Mouse (Mus musculus): ENCODE data around the gene Top1. TPM values are rescaled to one million over a fixed set of nuclear protein-coding genes. Genes with fewer than 3 reads are reported as not detected.

The Top1 gene
- polyA plus RNA-seq, 1 experiment from 2014 or later, result 88.5 TPM

- ATAC-seq (ENCODE audit: insufficient number of reproducible peaks, insufficient read depth, low FRiP score, low read depth), result no peak
- Histone ChIP-seq H3K36me3 (ENCODE audit: control insufficient read depth, insufficient read depth, low read length) (peaks cover 59% of the 10 kb centered on the region), H3K4me3 (ENCODE audit: low read depth, low read length) (no peak overlapping the region)
These were observed 77.0 kb downstream of the Top1 start for GRCm38 (mm10) chr2:160722714-160723113.

GRCm38 (mm10) chr2:160723613-160724375, 78.1 kb downstream of the Top1 start:
- Histone ChIP-seq H3K36me3 (ENCODE audit: control insufficient read depth, insufficient read depth, low read length) (peaks cover 51% of the 10 kb centered on the region), H3K9ac (replicated peaks; ENCODE audit: low read depth, low read length) (no peak overlapping the region), H3K27me3 (ENCODE audit: control insufficient read depth, insufficient read depth, low read length) (no peaks in the 10 kb centered on the region), H3K27ac (ENCODE audit: low read length) (no peak overlapping the region), H3K4me3 (ENCODE audit: low read depth, low read length) (no peak overlapping the region), H3K4me1 (ENCODE audit: control insufficient read depth, insufficient read depth, low read length) (no peaks in the 10 kb centered on the region), H3K4me2 (replicated peaks; ENCODE audit: low read depth, low read length) (no peak overlapping the region), H3K9me3 (ENCODE audit: control insufficient read depth, low read depth, low read length) (no peaks in the 10 kb centered on the region)
- no peak for ATAC-seq (ENCODE audit: insufficient number of reproducible peaks, insufficient read depth, low FRiP score, low read depth)
- 93% methylated on average over 4 of the region's 4 CpGs for WGBS

More at GRCm38 (mm10) chr2:160722714-160723113, 77.0 kb downstream of the Top1 start:
- Histone ChIP-seq H3K27ac (ENCODE audit: low read length) (no peak overlapping the region), H3K27me3 (ENCODE audit: control insufficient read depth, insufficient read depth, low read length) (no peaks in the 10 kb centered on the region), H3K9ac (replicated peaks; ENCODE audit: low read depth, low read length) (no peak overlapping the region), H3K9me3 (ENCODE audit: control insufficient read depth, low read depth, low read length) (no peaks in the 10 kb centered on the region), H3K4me2 (replicated peaks; ENCODE audit: low read depth, low read length) (no peak overlapping the region), H3K4me1 (ENCODE audit: control insufficient read depth, insufficient read depth, low read length) (no peaks in the 10 kb centered on the region)
- 85% methylated on average over 4 of the region's 4 CpGs for WGBS

- H3K4me1 ChIP-seq (ENCODE audit: control insufficient read depth, insufficient read depth, low read length), result no peaks in the 10 kb centered on the region
- H3K27me3 ChIP-seq (ENCODE audit: control insufficient read depth, insufficient read depth, low read length), result no peaks in the 10 kb centered on the region
- ATAC-seq (ENCODE audit: insufficient number of reproducible peaks, insufficient read depth, low FRiP score, low read depth), result no peak
- peaks cover 44% of the 10 kb centered on the region for H3K36me3 ChIP-seq (ENCODE audit: control insufficient read depth, insufficient read depth, low read length)
- no peak overlapping the region for H3K4me2 ChIP-seq (replicated peaks; ENCODE audit: low read depth, low read length)
- H3K4me3 ChIP-seq (ENCODE audit: low read depth, low read length), result no peak overlapping the region
- no peak overlapping the region for H3K27ac ChIP-seq (ENCODE audit: low read length)
- 86% methylated on average over 5 of the region's 5 CpGs for WGBS
- H3K9me3 ChIP-seq (ENCODE audit: control insufficient read depth, low read depth, low read length), result no peaks in the 10 kb centered on the region
- no peak overlapping the region for H3K9ac ChIP-seq (replicated peaks; ENCODE audit: low read depth, low read length)
These were observed 78.8 kb downstream of the Top1 start for GRCm38 (mm10) chr2:160724536-160724935.

- H3K4me2 ChIP-seq (replicated peaks; ENCODE audit: low read depth, low read length), result no peak overlapping the region
- no peak for ATAC-seq (ENCODE audit: insufficient number of reproducible peaks, insufficient read depth, low FRiP score, low read depth)
- no peaks in the 10 kb centered on the region for H3K9me3 ChIP-seq (ENCODE audit: control insufficient read depth, low read depth, low read length)
- no peak overlapping the region for H3K4me3 ChIP-seq (ENCODE audit: low read depth, low read length)
- peaks cover 31% of the 10 kb centered on the region for H3K36me3 ChIP-seq (ENCODE audit: control insufficient read depth, insufficient read depth, low read length)
- peaks cover 5% of the 10 kb centered on the region; the same call in 1 of the 2 replicates for H3K4me1 ChIP-seq (ENCODE audit: control insufficient read depth, insufficient read depth, low read length)
- WGBS, result 78% methylated on average over 6 of the region's 6 CpGs
- H3K9ac ChIP-seq (replicated peaks; ENCODE audit: low read depth, low read length), result no peak overlapping the region
- H3K27me3 ChIP-seq (ENCODE audit: control insufficient read depth, insufficient read depth, low read length), result no peaks in the 10 kb centered on the region
- no peak overlapping the region for H3K27ac ChIP-seq (ENCODE audit: low read length)
These were observed 80.5 kb downstream of the Top1 start for GRCm38 (mm10) chr2:160725877-160726864.

GRCm38 (mm10) chr2:160728972-160729371, 83.3 kb downstream of the Top1 start:
- WGBS, result 88% methylated on average over 3 of the region's 3 CpGs
- ATAC-seq (ENCODE audit: insufficient number of reproducible peaks, insufficient read depth, low FRiP score, low read depth), result no peak
- Histone ChIP-seq H3K4me3 (ENCODE audit: low read depth, low read length) (no peak overlapping the region), H3K4me1 (ENCODE audit: control insufficient read depth, insufficient read depth, low read length) (peaks cover 20% of the 10 kb centered on the region; the same call in 1 of the 2 replicates), H3K27me3 (ENCODE audit: control insufficient read depth, insufficient read depth, low read length) (no peaks in the 10 kb centered on the region), H3K9me3 (ENCODE audit: control insufficient read depth, low read depth, low read length) (no peaks in the 10 kb centered on the region), H3K36me3 (ENCODE audit: control insufficient read depth, insufficient read depth, low read length) (peaks cover 12% of the 10 kb centered on the region), H3K27ac (ENCODE audit: low read length) (no peak overlapping the region), H3K9ac (replicated peaks; ENCODE audit: low read depth, low read length) (no peak overlapping the region), H3K4me2 (replicated peaks; ENCODE audit: low read depth, low read length) (no peak overlapping the region)

GRCm38 (mm10) chr2:160729436-160729835, 83.7 kb downstream of the Top1 start:
- Histone ChIP-seq H3K27me3 (ENCODE audit: control insufficient read depth, insufficient read depth, low read length) (no peaks in the 10 kb centered on the region), H3K4me2 (replicated peaks; ENCODE audit: low read depth, low read length) (no peak overlapping the region), H3K4me1 (ENCODE audit: control insufficient read depth, insufficient read depth, low read length) (peaks cover 24% of the 10 kb centered on the region; the same call in 1 of the 2 replicates), H3K36me3 (ENCODE audit: control insufficient read depth, insufficient read depth, low read length) (peaks cover 7% of the 10 kb centered on the region), H3K9me3 (ENCODE audit: control insufficient read depth, low read depth, low read length) (no peaks in the 10 kb centered on the region), H3K9ac (replicated peaks; ENCODE audit: low read depth, low read length) (no peak overlapping the region), H3K4me3 (ENCODE audit: low read depth, low read length) (no peak overlapping the region), H3K27ac (ENCODE audit: low read length) (no peak overlapping the region)
- ATAC-seq (ENCODE audit: insufficient number of reproducible peaks, insufficient read depth, low FRiP score, low read depth), result no peak
- 77% methylated on average over 2 of the region's 2 CpGs for WGBS

- no peak overlapping the region for H3K27ac ChIP-seq (ENCODE audit: low read length)
- WGBS, result 24% methylated on average over 17 of the region's 17 CpGs
- H3K4me1 ChIP-seq (ENCODE audit: control insufficient read depth, insufficient read depth, low read length), result peaks cover 28% of the 10 kb centered on the region; the same call in 1 of the 2 replicates
- peaks cover 1% of the 10 kb centered on the region; the same call in 1 of the 2 replicates for H3K36me3 ChIP-seq (ENCODE audit: control insufficient read depth, insufficient read depth, low read length)
- ATAC-seq (ENCODE audit: insufficient number of reproducible peaks, insufficient read depth, low FRiP score, low read depth), result no peak
- H3K4me2 ChIP-seq (replicated peaks; ENCODE audit: low read depth, low read length), result peak overlapping the region; percentile 89
- no peaks in the 10 kb centered on the region for H3K27me3 ChIP-seq (ENCODE audit: control insufficient read depth, insufficient read depth, low read length)
- peak overlapping the region; percentile 89 for H3K4me3 ChIP-seq (ENCODE audit: low read depth, low read length)
- no peaks in the 10 kb centered on the region for H3K9me3 ChIP-seq (ENCODE audit: control insufficient read depth, low read depth, low read length)
- H3K9ac ChIP-seq (replicated peaks; ENCODE audit: low read depth, low read length), result peak overlapping the region; percentile 98; the same call in 1 of the 2 replicates
These were observed 84.4 kb downstream of the Top1 start for GRCm38 (mm10) chr2:160729851-160730796.
